Mouse (Mus musculus) adrenal gland, adult (tissue): Measurements from ENCODE around the gene Rps19bp1.
A peak's percentile ranks its signal among the peaks of the same experiment; 100 is the strongest.

Source experiments
- DNase-seq, 2 experiments: peaks; one replicate each; pipeline ENCODE4 v3.0.0; 2022 to 2023; ENCODE audit warnings: low spot score in 1 of 2; ENCODE audit not compliant: inconsistent age in 2 of 2

Rps19bp1 gene

GRCm38 (mm10) chr15:80263610-80264575 lies at the start of gene Rps19bp1:
Gene Rps19bp1 (minus strand): TSS chr15:80264315.
- peak; percentile 91 to 95 for DNase-seq

GRCm38 (mm10) chr15:80306146-80306545 lies 42.0 kb upstream of the Rps19bp1 start:
- no peak for DNase-seq

- DNase-seq = no peak
Observed at GRCm38 (mm10) chr15:80304188-80304587, 40.1 kb upstream of the Rps19bp1 start.

GRCm38 (mm10) chr15:80303779-80304178 lies 39.7 kb upstream of the Rps19bp1 start:
- no peak for DNase-seq

- DNase-seq = no peak
Observed at GRCm38 (mm10) chr15:80297146-80297545, 33.0 kb upstream of the Rps19bp1 start.

GRCm38 (mm10) chr15:80289436-80289835 lies 25.3 kb upstream of the Rps19bp1 start:
- DNase-seq = peak; percentile 61 to 89

GRCm38 (mm10) chr15:80288036-80288435 lies 23.9 kb upstream of the Rps19bp1 start:
- peak in 1 of 2 experiments; percentile 43 for DNase-seq

- DNase-seq = peak in 1 of 2 experiments; percentile 40
Observed at GRCm38 (mm10) chr15:80286851-80287415, 22.8 kb upstream of the Rps19bp1 start, which contains the start of gene Cacna1i. Gene Cacna1i (plus strand): TSS chr15:80287238.

GRCm38 (mm10) chr15:80280646-80281045 lies 16.5 kb upstream of the Rps19bp1 start:
- peak in 1 of 2 experiments; percentile 56 for DNase-seq

- DNase-seq = no peak
Observed at GRCm38 (mm10) chr15:80279053-80279452, 14.9 kb upstream of the Rps19bp1 start.

- peak in 1 of 2 experiments; percentile 20 for DNase-seq
Observed at GRCm38 (mm10) chr15:80278121-80278759, 14.1 kb upstream of the Rps19bp1 start.

GRCm38 (mm10) chr15:80277625-80278024 lies 13.5 kb upstream of the Rps19bp1 start:
- peak; percentile 40 to 77 for DNase-seq

GRCm38 (mm10) chr15:80277107-80277506 lies 13.0 kb upstream of the Rps19bp1 start:
- no peak for DNase-seq

GRCm38 (mm10) chr15:80271858-80272396 lies 7.8 kb upstream of the Rps19bp1 start:
- no peak for DNase-seq

- peak; percentile 75 to 93 for DNase-seq
Observed at GRCm38 (mm10) chr15:80266281-80266680, 2.2 kb upstream of the Rps19bp1 start.

GRCm38 (mm10) chr15:80261100-80261499 lies 3.0 kb downstream of the Rps19bp1 start:
- DNase-seq = no peak

GRCm38 (mm10) chr15:80260677-80261076 lies 3.4 kb downstream of the Rps19bp1 start:
- peak; percentile 83 to 95 for DNase-seq

- peak in 1 of 2 experiments; percentile 61 for DNase-seq
Observed at GRCm38 (mm10) chr15:80259406-80260045, 4.6 kb downstream of the Rps19bp1 start.

GRCm38 (mm10) chr15:80258240-80259170 lies 5.6 kb downstream of the Rps19bp1 start:
- DNase-seq = peak; percentile 44 to 74
